Mouse (Mus musculus) olfactory bulb, adult 2 months (tissue): ENCODE results near the gene Ankrd12.

Experiments used
- CTCF ChIP-seq: fragments of 200-500 bp; IDR thresholded peaks from 2 replicates; pipeline ENCODE4 v1.5.1; 2012; ENCODE audit warnings: low read depth, mild to moderate bottlenecking, low read length, moderate library complexity; ENCODE audit not compliant: insufficient read depth
- POLR2A ChIP-seq: fragments of 200-500 bp; IDR thresholded peaks from 2 replicates; pipeline ENCODE4 v1.6.1; 2012; ENCODE audit warnings: mild to moderate bottlenecking, low read depth, low read length, moderate library complexity; ENCODE audit not compliant: insufficient read depth

DNA sequence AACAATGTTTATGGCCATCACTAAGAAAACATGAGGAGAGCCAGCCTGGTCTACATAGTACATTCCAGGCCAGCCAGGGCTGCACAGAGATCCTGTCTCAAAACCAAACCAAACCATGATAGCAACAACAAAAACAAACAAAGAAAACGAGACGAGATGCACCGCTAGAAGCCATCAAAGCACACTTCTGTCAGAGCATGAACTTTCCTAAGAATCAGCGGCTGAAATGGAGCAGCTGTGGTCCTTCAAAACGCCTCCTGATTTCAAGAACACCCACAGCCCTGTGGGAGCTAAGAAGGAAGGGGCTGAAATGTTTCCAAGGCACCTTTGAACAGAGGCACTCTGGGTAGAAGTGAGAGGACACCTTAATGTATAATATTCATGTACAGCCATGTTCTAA, 152.7 kb downstream of the Ankrd12 start:
- TF ChIP-seq POLR2A: no peak
- no peak for TF ChIP-seq CTCF
